Mouse (Mus musculus) small intestine, adult 2 months (tissue): ENCODE measurements around the gene Gpr34. TPM values are rescaled to one million over a fixed set of nuclear protein-coding genes. Genes with fewer than 3 reads are reported as not detected.

Experiments used
- H3K27ac ChIP-seq: fragments of 200-500 bp; 2 replicates; pipeline ENCODE4 v1.5.1; 2012; ENCODE audit warnings: low read depth, low read length, control low read depth, inconsistent platforms; ENCODE audit not compliant: insufficient read depth
- H3K27me3 ChIP-seq: fragments of 200-500 bp; 2 replicates; pipeline ENCODE4 v1.6.1; 2012; ENCODE audit warnings: mild to moderate bottlenecking, moderate library complexity, low read length, inconsistent platforms; ENCODE audit not compliant: control insufficient read depth, insufficient read depth
- H3K36me3 ChIP-seq: fragments of 200-500 bp; 2 replicates; pipeline ENCODE4 v1.6.1; 2012; ENCODE audit warnings: mild to moderate bottlenecking, low read length, control low read depth, inconsistent platforms; ENCODE audit not compliant: control insufficient read depth, insufficient read depth
- H3K4me1 ChIP-seq: fragments of 200-500 bp; 2 replicates; pipeline ENCODE4 v1.6.1; 2012; ENCODE audit warnings: low read length, inconsistent platforms, mixed read lengths; ENCODE audit not compliant: control insufficient read depth, insufficient read depth, insufficient read length
- H3K4me3 ChIP-seq: fragments of 200-500 bp; 2 replicates; pipeline ENCODE4 v1.5.1; 2012; ENCODE audit warnings: low read depth, mild to moderate bottlenecking, control low read depth, inconsistent platforms, low read length, moderate library complexity
- CTCF ChIP-seq: fragments of 200-500 bp; IDR thresholded peaks from 2 replicates; pipeline ENCODE4 v1.5.1; 2012; ENCODE audit warnings: low read depth, mild to moderate bottlenecking, control low read depth, inconsistent platforms, low read length, moderate library complexity, mixed read lengths; ENCODE audit not compliant: insufficient replicate concordance, insufficient read length; ENCODE audit errors: extremely low read depth
- POLR2A ChIP-seq: fragments of 200-500 bp; IDR thresholded peaks from 2 replicates; pipeline ENCODE4 v1.6.1; 2012; ENCODE audit warnings: low read depth, mild to moderate bottlenecking, control low read depth, inconsistent platforms, low read length, moderate library complexity
- WGBS: fragments of 180-500 bp; shearing (Covaris S2); methylation state at CpG from one replicate; pipeline ENCODE4 v1.1.7; 2018; 5-methylcytosine and 5-hydroxymethylcytosine counted together
- polyA plus RNA-seq: library from polyadenylated mRNA; depleted of rRNA; stranded (reverse); fragments of >200 nt; gene quantifications from 2 replicates; pipeline ENCODE4 v1.2.3, GENCODE M21; 2012; rRNA removed

Gpr34 gene
- polyA plus RNA-seq, 1 experiment, result not detected

DNA sequence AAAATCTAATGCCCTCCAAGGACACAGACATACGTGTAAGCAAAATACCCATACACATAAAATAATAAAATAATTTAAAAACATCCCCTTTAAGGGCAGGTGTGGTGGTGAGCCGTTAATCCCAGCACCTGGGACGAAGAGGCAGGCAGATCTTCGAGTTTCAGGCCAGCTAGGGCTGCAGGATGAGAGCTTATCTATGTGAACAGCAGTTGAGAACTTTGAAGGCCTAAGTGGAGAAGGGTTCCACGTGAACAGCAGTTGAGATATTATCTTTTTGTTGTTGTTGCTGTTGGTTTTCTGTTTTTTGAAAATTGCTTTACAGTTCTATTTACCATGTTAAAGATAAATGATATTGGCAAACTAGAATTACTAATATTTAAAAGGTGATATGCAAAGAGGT lies 37.0 kb downstream of the Gpr34 start:
- no peak for TF ChIP-seq CTCF
- TF ChIP-seq POLR2A, result no peak
- no peak overlapping the region for H3K27ac ChIP-seq
- H3K4me3 ChIP-seq, result no peak overlapping the region
- no peaks in the 10 kb centered on the region for H3K4me1 ChIP-seq
- no peaks in the 10 kb centered on the region for H3K36me3 ChIP-seq
- H3K27me3 ChIP-seq, result no peaks in the 10 kb centered on the region
- WGBS, result 65% methylated on average over 5 of the region's 5 CpGs

DNA sequence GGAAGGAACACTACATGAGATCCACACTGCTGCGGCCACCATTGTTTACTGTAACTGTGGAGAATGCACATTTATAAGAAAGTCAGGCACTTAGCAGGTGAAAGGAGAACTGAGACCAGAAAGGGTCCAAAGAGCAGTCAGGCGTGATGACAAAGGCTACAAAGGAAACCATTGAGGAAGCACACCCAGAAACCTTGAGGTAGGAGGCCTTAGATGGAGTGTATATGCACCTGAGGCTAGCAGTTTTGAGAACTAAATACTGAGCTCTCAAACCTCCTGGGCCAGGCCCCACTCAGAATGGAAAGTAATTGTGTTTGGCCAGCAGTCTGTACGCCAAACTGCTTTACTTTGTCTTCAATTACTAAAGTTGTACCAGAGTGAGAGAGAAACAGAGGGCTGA lies 38.5 kb downstream of the Gpr34 start:
- H3K27me3 ChIP-seq, result no peaks in the 10 kb centered on the region
- H3K4me1 ChIP-seq, result no peaks in the 10 kb centered on the region
- H3K27ac ChIP-seq, result no peak overlapping the region; the same call in 1 of the 2 replicates
- H3K4me3 ChIP-seq, result no peak overlapping the region
- TF ChIP-seq CTCF, result no peak
- TF ChIP-seq POLR2A, result no peak
- 59% methylated on average over 3 of the region's 3 CpGs for WGBS
- no peaks in the 10 kb centered on the region for H3K36me3 ChIP-seq

DNA sequence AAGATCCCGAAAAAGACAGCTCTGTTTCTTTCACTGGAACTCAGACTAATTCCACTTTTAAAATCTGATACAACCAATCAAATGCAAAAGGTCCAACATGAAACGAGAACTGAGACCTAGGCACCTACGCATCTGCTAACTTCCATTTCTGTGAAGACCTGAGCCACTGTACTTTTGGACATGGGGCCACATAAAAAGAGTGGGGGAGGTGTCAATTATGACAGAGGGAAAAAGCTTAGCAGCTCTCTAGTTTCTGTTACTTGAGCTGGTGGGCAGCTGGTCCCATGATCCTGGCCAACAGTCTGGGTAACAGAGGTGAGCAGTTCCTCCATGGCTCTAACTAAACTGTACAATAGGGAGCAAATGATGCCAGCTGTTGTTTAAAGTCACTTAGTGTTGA lies 41.1 kb downstream of the Gpr34 start:
- WGBS, result 85% methylated on average over 3 of the region's 3 CpGs
- H3K27me3 ChIP-seq, result no peaks in the 10 kb centered on the region
- TF ChIP-seq CTCF, result no peak
- TF ChIP-seq POLR2A, result no peak
- H3K4me3 ChIP-seq, result no peak overlapping the region
- no peaks in the 10 kb centered on the region for H3K4me1 ChIP-seq
- no peak overlapping the region for H3K27ac ChIP-seq
- no peaks in the 10 kb centered on the region for H3K36me3 ChIP-seq

DNA sequence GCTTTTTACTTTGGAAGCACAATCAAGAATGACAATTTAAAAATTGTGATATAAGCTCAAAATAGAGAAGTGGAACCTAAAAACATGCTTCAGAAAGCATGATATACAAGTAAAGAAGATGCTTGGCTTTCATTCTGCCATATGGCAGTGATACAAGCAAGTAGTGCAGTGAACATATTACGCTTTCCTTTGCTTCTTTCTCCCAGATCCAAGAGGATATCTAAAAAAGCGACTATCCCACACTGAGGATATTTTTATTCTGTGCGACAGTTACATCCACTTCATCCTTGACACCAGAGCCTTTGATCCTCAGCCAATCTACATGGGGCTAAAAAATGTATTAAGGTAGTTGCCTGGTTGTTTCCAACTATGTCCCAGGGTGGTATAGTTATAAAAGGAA lies 49.9 kb downstream of the Gpr34 start:
- Histone ChIP-seq H3K4me1 (no peaks in the 10 kb centered on the region), H3K4me3 (no peak overlapping the region), H3K27me3 (no peaks in the 10 kb centered on the region), H3K36me3 (no peaks in the 10 kb centered on the region), H3K27ac (no peak overlapping the region)
- no peak for TF ChIP-seq CTCF
- TF ChIP-seq POLR2A, result no peak
- 89% methylated on average over 3 of the region's 3 CpGs for WGBS

DNA sequence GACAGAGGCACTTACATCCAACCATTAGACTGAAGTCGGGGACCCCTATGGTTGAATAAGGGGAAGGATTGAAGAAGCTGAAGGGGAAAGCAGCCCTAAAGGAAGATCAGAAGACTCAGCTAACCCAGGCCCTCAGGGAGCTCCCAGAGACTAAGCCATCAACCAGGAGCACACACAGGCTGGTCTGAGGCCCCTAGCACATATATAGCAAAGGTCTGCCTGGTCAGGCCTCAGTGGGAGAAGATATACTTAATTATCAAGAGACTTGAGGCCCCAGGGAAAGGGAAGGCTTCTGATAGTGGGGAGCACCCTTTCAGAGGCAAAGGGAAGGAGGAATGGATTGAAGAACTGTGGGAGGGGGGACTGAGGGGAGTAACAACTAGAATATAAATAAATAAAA lies 54.7 kb downstream of the Gpr34 start:
- no peak overlapping the region for H3K27ac ChIP-seq
- no peaks in the 10 kb centered on the region for H3K27me3 ChIP-seq
- H3K4me3 ChIP-seq, result no peak overlapping the region
- no peaks in the 10 kb centered on the region for H3K4me1 ChIP-seq
- WGBS, result 92% methylated on average over 1 of the region's 1 CpGs
- no peaks in the 10 kb centered on the region for H3K36me3 ChIP-seq
- TF ChIP-seq POLR2A (no peak), CTCF (no peak)

DNA sequence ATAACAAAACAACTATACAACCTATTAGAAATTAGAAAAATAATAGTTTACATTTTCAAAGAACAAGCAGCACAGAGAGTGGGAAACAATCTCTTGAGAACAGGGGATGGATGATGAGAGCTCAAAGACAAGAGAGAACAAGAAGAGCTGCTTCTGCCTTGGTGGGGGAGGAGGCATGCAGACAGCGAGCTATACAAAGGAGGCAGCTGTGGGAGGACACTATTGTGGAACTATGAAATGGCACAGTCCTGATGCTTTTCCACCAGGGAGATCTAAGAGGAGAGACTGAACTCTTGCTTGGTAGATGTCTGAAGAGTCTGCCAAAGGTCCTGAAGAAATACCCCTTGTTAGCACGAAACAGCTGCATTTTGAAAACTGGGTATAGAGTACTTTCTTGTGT lies 56.5 kb downstream of the Gpr34 start:
- WGBS, result 80% methylated on average over 2 of the region's 2 CpGs

More for the DNA sequence above, 56.5 kb downstream of the Gpr34 start:
- Histone ChIP-seq H3K4me3 (no peak overlapping the region), H3K4me1 (no peaks in the 10 kb centered on the region), H3K27me3 (no peaks in the 10 kb centered on the region), H3K36me3 (no peaks in the 10 kb centered on the region), H3K27ac (no peak overlapping the region)
- no peak for TF ChIP-seq CTCF

Other genes with a start within 250 kb of the Gpr34 start
- 0.34 and 1.4 TPM in 2 replicates for gene Nyx, start 166.0 kb upstream of the Gpr34 start, polyA plus RNA-seq
- not detected in 2 replicates for gene Gpr82, start 29.3 kb downstream of the Gpr34 start, polyA plus RNA-seq
- 3.0 and 9.2 TPM in 2 replicates for gene Cask, start 219.3 kb downstream of the Gpr34 start, polyA plus RNA-seq